Mouse (Mus musculus): ENCODE results near the gene Sh3pxd2a.
A peak's percentile ranks its signal among the peaks of the same experiment; 100 is the strongest.

The Sh3pxd2a gene

GRCm38 (mm10) chr19:47261196-47261595, 203.0 kb downstream of the Sh3pxd2a start:
- no peak for DNase-seq

GRCm38 (mm10) chr19:47259581-47259980, 204.6 kb downstream of the Sh3pxd2a start:
- peak; percentile 54 for DNase-seq

- DNase-seq: no peak
These were observed 208.3 kb downstream of the Sh3pxd2a start for GRCm38 (mm10) chr19:47255919-47256318.

GRCm38 (mm10) chr19:47255036-47255435, 209.2 kb downstream of the Sh3pxd2a start:
- DNase-seq: no peak

- DNase-seq: no peak
These were observed 211.1 kb downstream of the Sh3pxd2a start for GRCm38 (mm10) chr19:47253053-47253628.

- DNase-seq: no peak
These were observed 213.3 kb downstream of the Sh3pxd2a start for GRCm38 (mm10) chr19:47250931-47251330.

GRCm38 (mm10) chr19:47248906-47249568, 215.2 kb downstream of the Sh3pxd2a start:
- DNase-seq: peak; percentile 45

GRCm38 (mm10) chr19:47248296-47248695, 215.9 kb downstream of the Sh3pxd2a start:
- no peak for DNase-seq

- DNase-seq: peak; percentile 16
These were observed 216.4 kb downstream of the Sh3pxd2a start for GRCm38 (mm10) chr19:47247791-47248190.

GRCm38 (mm10) chr19:47245512-47245911, 218.7 kb downstream of the Sh3pxd2a start:
- DNase-seq: peak; percentile 20

GRCm38 (mm10) chr19:47242227-47242626, 222.0 kb downstream of the Sh3pxd2a start:
- DNase-seq: no peak

- DNase-seq: no peak
These were observed 223.2 kb downstream of the Sh3pxd2a start for GRCm38 (mm10) chr19:47240957-47241356.

- peak; percentile 18 for DNase-seq
These were observed 224.1 kb downstream of the Sh3pxd2a start for GRCm38 (mm10) chr19:47240076-47240475.

GRCm38 (mm10) chr19:47233087-47233486, 231.1 kb downstream of the Sh3pxd2a start:
- no peak for DNase-seq

GRCm38 (mm10) chr19:47232077-47232865, 231.9 kb downstream of the Sh3pxd2a start:
- no peak for DNase-seq

- no peak for DNase-seq
These were observed 232.8 kb downstream of the Sh3pxd2a start for GRCm38 (mm10) chr19:47231389-47231788.

- no peak for DNase-seq
These were observed 233.5 kb downstream of the Sh3pxd2a start for GRCm38 (mm10) chr19:47230682-47231081.

- no peak for DNase-seq
These were observed 234.1 kb downstream of the Sh3pxd2a start for GRCm38 (mm10) chr19:47230082-47230481.

GRCm38 (mm10) chr19:47229461-47229860, 234.7 kb downstream of the Sh3pxd2a start:
- DNase-seq: peak; percentile 83

GRCm38 (mm10) chr19:47228725-47229252, 235.4 kb downstream of the Sh3pxd2a start:
- peak; percentile 77 for DNase-seq

GRCm38 (mm10) chr19:47225791-47226190, 238.4 kb downstream of the Sh3pxd2a start:
- peak; percentile 63 for DNase-seq

GRCm38 (mm10) chr19:47224743-47225142, 239.5 kb downstream of the Sh3pxd2a start:
- DNase-seq: no peak

GRCm38 (mm10) chr19:47222841-47223557, 241.2 kb downstream of the Sh3pxd2a start:
- no peak for DNase-seq
